Mouse (Mus musculus) ES-E14 (cell line): ENCODE measurements around the gene Nfx1. TPM values are rescaled to one million over a fixed set of nuclear protein-coding genes. Genes with fewer than 3 reads are reported as not detected.
"Not testable (repeated sequence)": the region's sequence is repeated elsewhere in the genome, so short reads cannot be mapped to it uniquely, and the experiment has no call there.

Experiments used
- DNase-seq: peaks from one replicate; pipeline ENCODE4 v3.0.0-alpha.2; 2013; ENCODE audit warnings: low read depth, low spot score
- H3K27ac ChIP-seq: 2 replicates; pipeline ENCODE4 v1.5.1; 2012; ENCODE audit warnings: low read depth, mild to moderate bottlenecking, low read length, moderate library complexity, mixed read lengths; ENCODE audit not compliant: poor library complexity, insufficient read depth, severe bottlenecking
- H3K36me3 ChIP-seq: 2 replicates; pipeline ENCODE4 v1.6.1; 2012; ENCODE audit warnings: mild to moderate bottlenecking, low read length, moderate library complexity, mixed read lengths; ENCODE audit not compliant: control insufficient read depth, poor library complexity, insufficient read depth, severe bottlenecking
- H3K4me1 ChIP-seq, 2 experiments: fragments of 150-350 bp in 1 of 2; sonication (generic) in 1 of 2; 2 replicates each; pipeline ENCODE4 v1.6.1; 2012; ENCODE audit warnings: low read length in 2 of 2, mild to moderate bottlenecking in 1 of 2, mixed read lengths in 1 of 2; ENCODE audit not compliant: control insufficient read depth in 2 of 2, insufficient read depth in 2 of 2, poor library complexity in 1 of 2
- H3K4me3 ChIP-seq, 2 experiments: fragments of 150-350 bp in 1 of 2; sonication (generic) in 1 of 2; 2 replicates each; pipeline ENCODE4 v1.5.1; 2012; ENCODE audit warnings: low read length in 2 of 2, low read depth in 1 of 2, mild to moderate bottlenecking in 1 of 2, mixed read lengths in 1 of 2; ENCODE audit not compliant: insufficient read depth in 1 of 2, poor library complexity in 1 of 2, severe bottlenecking in 1 of 2
- H3K9ac ChIP-seq: 2 replicates; pipeline ENCODE4 v1.6.1; 2012; ENCODE audit warnings: low read depth, mild to moderate bottlenecking, low read length, mixed read lengths; ENCODE audit not compliant: poor library complexity, insufficient read depth, severe bottlenecking
- H3K9me3 ChIP-seq: fragments of 150-350 bp; sonication (generic); 2 replicates; pipeline ENCODE4 v1.6.1; 2012; ENCODE audit warnings: low read depth, mild to moderate bottlenecking, low read length; ENCODE audit not compliant: control insufficient read depth, insufficient read depth
- CHD2 ChIP-seq: IDR thresholded peaks from 2 replicates; pipeline ENCODE4 v1.6.1; 2014; ENCODE audit warnings: mild to moderate bottlenecking, low read depth, low read length, inconsistent platforms
- HCFC1 ChIP-seq: IDR thresholded peaks from 2 replicates; pipeline ENCODE4 v1.6.1; 2012; ENCODE audit warnings: low read length, inconsistent platforms, borderline replicate concordance; ENCODE audit not compliant: insufficient read depth
- MAFK ChIP-seq: IDR thresholded peaks from 2 replicates; pipeline ENCODE4 v1.6.1; 2014; ENCODE audit warnings: mild to moderate bottlenecking, low read depth, low read length, inconsistent platforms; ENCODE audit not compliant: insufficient read depth
- ZC3H11A ChIP-seq: IDR thresholded peaks from 2 replicates; pipeline ENCODE4 v1.6.1; 2012; ENCODE audit warnings: low read depth, mild to moderate bottlenecking, inconsistent platforms, low read length, borderline replicate concordance
- ZNF384 ChIP-seq: IDR thresholded peaks from 2 replicates; pipeline ENCODE4 v1.6.1; 2012; ENCODE audit warnings: low read depth, low read length, inconsistent platforms
- in situ Hi-C, 2 experiments: fragments of 600-800 bp; cut with MboI; formaldehyde crosslinking; loops; one replicate each; pipeline ENCODE4 v1.15.1; 2025; ENCODE audit warnings: low sequenced_read_pairs in 2 of 2, inconsistent platforms in 1 of 2; ENCODE audit not compliant: unreplicated experiment in 2 of 2
- total RNA-seq: library from RNA; depleted of rRNA; stranded (reverse); fragments of 300-350 nt; gene quantifications from 2 replicates; pipeline ENCODE4 v1.2.3, GENCODE M21; 2012

Nfx1 gene
- total RNA-seq, 1 experiment: 71.7 TPM

DNA sequence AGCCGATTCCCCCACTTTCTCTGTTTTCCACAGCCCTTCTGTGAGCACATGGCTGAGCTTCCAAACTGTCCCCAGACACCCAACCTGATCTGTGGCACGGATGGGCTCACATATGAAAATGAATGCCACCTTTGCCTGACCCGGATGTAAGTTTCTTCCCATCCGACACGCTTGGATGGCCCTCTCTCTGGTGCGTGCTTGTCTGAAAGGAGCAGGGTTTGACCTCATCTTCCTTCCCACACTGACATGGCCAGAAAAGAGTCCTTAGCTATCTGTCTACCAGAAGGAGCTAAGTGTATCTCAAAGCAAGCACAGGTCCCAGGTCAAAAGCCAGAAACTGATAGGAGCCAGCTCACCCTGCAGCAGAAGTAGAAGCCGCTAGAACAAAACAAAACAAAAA lies 41.7 kb upstream of the Nfx1 start:
- no peak for DNase-seq

DNA sequence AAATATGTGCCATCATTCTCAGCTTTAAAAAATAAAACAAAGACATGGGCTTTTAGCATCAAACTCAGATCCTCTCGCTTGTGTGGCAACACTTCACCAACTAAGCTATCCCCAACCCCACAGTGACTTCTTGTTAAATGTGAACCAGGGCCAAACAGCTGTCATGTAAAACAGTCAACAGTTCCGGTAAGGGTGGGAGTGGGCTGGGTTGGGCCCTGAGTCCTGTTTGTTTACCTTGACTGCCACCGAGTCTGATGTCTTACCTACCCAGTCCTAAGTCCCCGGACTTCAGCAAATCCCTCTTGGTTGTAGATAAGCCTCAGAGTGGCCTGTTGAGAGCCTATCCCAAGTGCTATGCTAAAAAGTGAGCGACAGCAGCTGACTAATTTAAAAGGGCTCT lies 37.0 kb upstream of the Nfx1 start:
- Histone ChIP-seq H3K4me3 (no peak overlapping the region), H3K9ac (no peak overlapping the region), H3K36me3 (peaks cover 20% of the 10 kb centered on the region), H3K27ac (no peak overlapping the region), H3K9me3 (no peaks in the 10 kb centered on the region), H3K4me1 (peaks cover 0 to 5% of the 10 kb centered on the region in 2 experiments; a peak in 1 of 4 replicates)
- in situ Hi-C loops: no loop called here
- no peak for DNase-seq
- TF ChIP-seq CHD2 (no peak), MAFK (no peak), ZNF384 (no peak), ZC3H11A (no peak), HCFC1 (no peak)

More for the DNA sequence above, 41.7 kb upstream of the Nfx1 start:
- TF ChIP-seq MAFK: no peak
- no peak for TF ChIP-seq CHD2
- TF ChIP-seq ZC3H11A: no peak
- no peak for TF ChIP-seq HCFC1
- TF ChIP-seq ZNF384: no peak
- no peaks in the 10 kb centered on the region for H3K9me3 ChIP-seq
- H3K36me3 ChIP-seq: no peaks in the 10 kb centered on the region
- H3K4me1 ChIP-seq: no peaks in the 10 kb centered on the region
- H3K9ac ChIP-seq: no peak overlapping the region
- no peak overlapping the region for H3K4me3 ChIP-seq
- H3K27ac ChIP-seq: no peak overlapping the region
- in situ Hi-C loops: no loop called here

DNA sequence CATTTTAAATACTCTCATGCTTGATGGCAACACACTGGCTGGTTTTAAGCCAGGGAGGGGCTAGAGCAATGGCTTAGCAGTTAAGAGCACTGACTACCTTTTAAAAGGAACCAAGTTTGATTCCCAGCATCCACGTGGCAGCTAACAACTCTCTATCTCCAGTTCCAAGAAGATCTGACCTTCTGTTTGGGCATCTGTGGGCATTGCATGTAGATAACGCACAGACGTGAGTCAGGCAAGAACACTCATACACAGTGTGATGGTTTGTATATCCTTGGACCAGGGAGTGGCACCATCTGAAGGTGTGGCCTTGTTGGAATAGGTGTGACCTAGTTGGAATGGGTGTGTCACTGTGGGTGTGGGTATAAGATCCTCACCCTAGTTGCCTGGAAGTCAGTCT lies 36.3 kb upstream of the Nfx1 start:
- H3K4me1 ChIP-seq, in situ Hi-C loops, H3K9ac ChIP-seq, H3K4me3 ChIP-seq, H3K27ac ChIP-seq, H3K9me3 ChIP-seq, DNase-seq: not testable (repeated sequence)
- peaks cover 23% of the 10 kb centered on the region for H3K36me3 ChIP-seq

DNA sequence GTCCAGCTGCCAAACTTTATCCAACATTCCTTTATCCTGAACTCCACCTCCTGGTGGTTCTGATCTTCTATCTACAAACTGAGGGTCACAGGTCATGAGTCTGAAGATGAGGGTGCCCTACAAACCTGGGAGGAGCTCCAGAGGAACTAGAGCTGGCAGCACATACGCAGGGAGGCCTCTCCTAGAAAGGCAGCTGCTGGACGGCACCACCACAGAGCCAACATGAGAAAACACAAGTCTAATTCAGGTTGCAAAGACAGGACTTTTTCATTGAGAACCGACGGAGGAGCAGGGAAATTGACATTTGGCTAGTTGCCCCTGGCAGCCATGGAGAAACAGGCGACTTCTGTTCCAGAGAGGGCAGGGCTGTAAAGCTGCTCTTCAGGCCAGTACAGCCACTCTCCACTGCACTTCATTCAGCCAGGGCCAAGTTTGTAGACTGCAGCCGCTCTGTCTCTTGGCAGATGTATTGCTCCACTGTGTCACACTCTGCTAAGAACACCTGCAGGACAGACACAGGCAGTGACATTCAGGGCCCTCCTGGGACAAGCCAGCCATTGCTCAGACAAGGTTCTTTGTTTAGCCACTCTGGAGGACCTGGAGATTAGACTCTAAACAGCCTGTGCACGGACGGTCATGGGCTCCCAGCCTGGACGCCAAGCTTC lies 34.4 kb upstream of the Nfx1 start:
- TF ChIP-seq ZNF384 (no peak), HCFC1 (no peak)

DNA sequence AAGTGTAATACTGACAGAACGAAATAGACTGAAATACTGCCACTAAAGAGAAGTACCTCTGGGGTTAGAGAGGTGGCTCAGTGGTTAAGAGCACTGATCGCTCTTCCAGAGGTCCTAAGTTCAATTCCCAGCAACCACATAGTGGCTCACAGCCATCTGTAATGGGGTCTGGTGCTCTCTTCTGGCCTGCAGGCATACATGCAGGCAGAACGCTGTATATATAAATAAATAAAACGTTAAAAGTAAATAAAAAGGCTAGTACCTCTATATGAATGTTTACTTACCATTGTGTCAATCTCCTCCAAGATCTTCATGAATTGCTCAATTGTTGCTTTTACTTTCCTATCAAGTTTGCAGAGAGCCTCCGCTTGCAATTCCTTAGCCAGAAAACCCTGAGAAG lies 31.9 kb upstream of the Nfx1 start:
- H3K4me3 ChIP-seq: no peak overlapping the region
- H3K9me3 ChIP-seq: no peaks in the 10 kb centered on the region
- in situ Hi-C loops: no loop called here
- DNase-seq: no peak
- no peak overlapping the region for H3K27ac ChIP-seq
- TF ChIP-seq ZC3H11A (no peak), ZNF384 (no peak), CHD2 (no peak), MAFK (no peak), HCFC1 (no peak)
- peaks cover 40% of the 10 kb centered on the region for H3K36me3 ChIP-seq
- H3K9ac ChIP-seq: no peak overlapping the region
- H3K4me1 ChIP-seq: peaks cover 0 to 7% of the 10 kb centered on the region in 2 experiments; a peak in 2 of 4 replicates

More for the DNA sequence above, 34.4 kb upstream of the Nfx1 start:
- peaks cover 32% of the 10 kb centered on the region for H3K36me3 ChIP-seq
- H3K27ac ChIP-seq: no peak overlapping the region
- DNase-seq: no peak
- no peak overlapping the region for H3K9ac ChIP-seq
- in situ Hi-C loops: no loop called here
- no peaks in the 10 kb centered on the region for H3K9me3 ChIP-seq
- H3K4me3 ChIP-seq: no peak overlapping the region
- peaks cover 0 to 5% of the 10 kb centered on the region in 2 experiments; a peak in 1 of 4 replicates for H3K4me1 ChIP-seq
